Mouse (Mus musculus): ENCODE results near the gene Parp16.

- TF ChIP-seq CEBPB (IDR thresholded peaks at IDR 0.05; ENCODE audit: low read depth) (no peak), CTCF (IDR thresholded peaks at IDR 0.05; ENCODE audit: control insufficient read depth, insufficient read depth, insufficient read length) (no peak)
Observed at GRCm38 (mm10) chr9:65244036-65244806, 49.1 kb downstream of the Parp16 start.

Data from C2C12 (cell line).